Mouse (Mus musculus) frontal cortex, postnatal 10 days (tissue): ENCODE results near the gene Abcc9.
"Not testable (repeated sequence)": the region's sequence is repeated elsewhere in the genome, so short reads cannot be mapped to it uniquely, and the experiment has no call there.

Experiments
- DNase-seq, 2 experiments: peaks; one replicate each; pipeline ENCODE4 v3.0.0; 2022; ENCODE audit warnings: low spot score in 2 of 2, mixed read lengths in 1 of 2

The Abcc9 gene

GRCm38 (mm10) chr6:142703441-142703930, 1.4 kb upstream of the Abcc9 start:
- no peak for DNase-seq

- no peak for DNase-seq
Observed at GRCm38 (mm10) chr6:142701161-142701560, 954 bp downstream of the Abcc9 start.

GRCm38 (mm10) chr6:142700753-142701152, 1.4 kb downstream of the Abcc9 start:
- no peak for DNase-seq

- DNase-seq: no peak
Observed at GRCm38 (mm10) chr6:142692085-142692484, 10.0 kb downstream of the Abcc9 start.

GRCm38 (mm10) chr6:142689673-142690072, 12.4 kb downstream of the Abcc9 start:
- DNase-seq: no peak

- DNase-seq: no peak
Observed at GRCm38 (mm10) chr6:142682985-142683691, 19.0 kb downstream of the Abcc9 start.

- no peak for DNase-seq
Observed at GRCm38 (mm10) chr6:142670021-142670420, 32.1 kb downstream of the Abcc9 start.

- DNase-seq: no peak
Observed at GRCm38 (mm10) chr6:142669343-142669742, 32.8 kb downstream of the Abcc9 start.

- DNase-seq: no peak
Observed at GRCm38 (mm10) chr6:142668831-142669230, 33.3 kb downstream of the Abcc9 start.

GRCm38 (mm10) chr6:142668419-142668766, 33.7 kb downstream of the Abcc9 start:
- no peak for DNase-seq

- no peak for DNase-seq
Observed at GRCm38 (mm10) chr6:142667701-142668418, 34.3 kb downstream of the Abcc9 start.

- not testable (repeated sequence) for DNase-seq
Observed at GRCm38 (mm10) chr6:142662056-142662455, 40.1 kb downstream of the Abcc9 start.

GRCm38 (mm10) chr6:142659038-142659437, 43.1 kb downstream of the Abcc9 start:
- DNase-seq: no peak

- no peak for DNase-seq
Observed at GRCm38 (mm10) chr6:142654561-142654960, 47.6 kb downstream of the Abcc9 start.

- DNase-seq: no peak
Observed at GRCm38 (mm10) chr6:142652175-142652574, 49.9 kb downstream of the Abcc9 start.

- DNase-seq: no peak
Observed at GRCm38 (mm10) chr6:142649331-142649730, 52.8 kb downstream of the Abcc9 start.

GRCm38 (mm10) chr6:142645474-142645873, 56.6 kb downstream of the Abcc9 start:
- no peak for DNase-seq

GRCm38 (mm10) chr6:142639301-142639700, 62.8 kb downstream of the Abcc9 start:
- DNase-seq: no peak

- no peak for DNase-seq
Observed at GRCm38 (mm10) chr6:142635654-142636053, 66.5 kb downstream of the Abcc9 start.

- DNase-seq: no peak
Observed at GRCm38 (mm10) chr6:142635185-142635583, 66.9 kb downstream of the Abcc9 start.

GRCm38 (mm10) chr6:142634530-142635184, 67.5 kb downstream of the Abcc9 start:
- no peak for DNase-seq

GRCm38 (mm10) chr6:142623351-142623750, 78.8 kb downstream of the Abcc9 start:
- no peak for DNase-seq

- DNase-seq: no peak
Observed at GRCm38 (mm10) chr6:142616659-142617058, 85.5 kb downstream of the Abcc9 start.
